Mouse (Mus musculus) adrenal gland, adult 18-20 months (tissue): Measurements from ENCODE around the gene Gprasp1. TPM values are rescaled to one million over a fixed set of nuclear protein-coding genes. Genes with fewer than 3 reads are reported as not detected.
"Not testable (repeated sequence)": the region's sequence is repeated elsewhere in the genome, so short reads cannot be mapped to it uniquely, and the experiment has no call there.

Experiments
- DNase-seq, 2 experiments: peaks; one replicate each; pipeline ENCODE4 v3.0.0; 2021 to 2022; ENCODE audit warnings: low spot score in 2 of 2
- long read RNA-seq, 2 experiments: library from polyadenylated mRNA; stranded (forward); transcript quantifications; one replicate each; pipeline ENCODE4 v2.0.0; 2021
- total RNA-seq, 2 experiments: library from RNA; stranded (reverse); gene quantifications; 1 replicate in 1 of 2; 2 replicates in 1 of 2; pipeline ENCODE4 v1.2.3; 2021

Gprasp1 gene
- 100 to 1,000 TPM in 1 of 2 experiments, 10 to 100 TPM in 1; 83.7 to 124 TPM for total RNA-seq
- long read RNA-seq, experiment 1, full-length matches to known transcripts = 1 of 28 reads
- long read RNA-seq, experiment 1, partial matches to known transcripts = 18 of 28 reads
- long read RNA-seq, experiment 1, other reads (novel, unspliced or antisense) = 9 of 28 reads
- long read RNA-seq, experiment 2, full-length matches to known transcripts = 5 of 75 reads
- long read RNA-seq, experiment 2, partial matches to known transcripts = 31 of 75 reads
- long read RNA-seq, experiment 2, other reads (novel, unspliced or antisense) = 39 of 75 reads

GRCm38 (mm10) chrX:135742304-135743055 lies at the start of gene Gprasp1, which contains the start of gene Armcx5:
Gene Gprasp1, plus strand, starts transcription at chrX:135742733.
Gene Armcx5, plus strand, starts transcription at chrX:135742733.
- DNase-seq = peak; percentile 78 to 79

- DNase-seq = no peak
Measured at GRCm38 (mm10) chrX:135693633-135694032, 48.9 kb upstream of the Gprasp1 start, which contains the start of gene Tcp11x2. Gene Tcp11x2, minus strand, starts transcription at chrX:135693790.

GRCm38 (mm10) chrX:135703111-135703510 lies 39.4 kb upstream of the Gprasp1 start:
- DNase-seq = no peak

GRCm38 (mm10) chrX:135704349-135704748 lies 38.2 kb upstream of the Gprasp1 start:
- no peak for DNase-seq

GRCm38 (mm10) chrX:135712845-135713244 lies 29.7 kb upstream of the Gprasp1 start:
- DNase-seq = no peak

- no peak for DNase-seq
Measured at GRCm38 (mm10) chrX:135725161-135725560, 17.4 kb upstream of the Gprasp1 start, which contains the start of gene Tmsb15a. Gene Tmsb15a, minus strand, starts transcription at chrX:135725261.

GRCm38 (mm10) chrX:135738730-135739520 lies 3.6 kb upstream of the Gprasp1 start:
- no peak for DNase-seq

- no peak for DNase-seq
Measured at GRCm38 (mm10) chrX:135743056-135743355, 473 bp downstream of the Gprasp1 start.

- peak in 1 of 2 experiments; percentile 12 for DNase-seq
Measured at GRCm38 (mm10) chrX:135745376-135745775, 2.8 kb downstream of the Gprasp1 start.

GRCm38 (mm10) chrX:135752832-135753231 lies 10.3 kb downstream of the Gprasp1 start:
- DNase-seq = peak; percentile 57 to 65

GRCm38 (mm10) chrX:135761707-135762106 lies 19.2 kb downstream of the Gprasp1 start:
- DNase-seq = peak in 1 of 2 experiments; percentile 19

GRCm38 (mm10) chrX:135768043-135768548 lies 25.6 kb downstream of the Gprasp1 start:
- DNase-seq = no peak

- no peak for DNase-seq
Measured at GRCm38 (mm10) chrX:135768565-135768964, 26.0 kb downstream of the Gprasp1 start.

- no peak for DNase-seq
Measured at GRCm38 (mm10) chrX:135791536-135791935, 49.0 kb downstream of the Gprasp1 start.

- DNase-seq = no peak
Measured at GRCm38 (mm10) chrX:135792326-135792725, 49.8 kb downstream of the Gprasp1 start.

GRCm38 (mm10) chrX:135795591-135796304 lies 53.2 kb downstream of the Gprasp1 start:
- DNase-seq = peak; percentile 22 to 24

- DNase-seq = not testable (repeated sequence)
Measured at GRCm38 (mm10) chrX:135796305-135797211, 54.0 kb downstream of the Gprasp1 start.

GRCm38 (mm10) chrX:135797212-135797644 lies 54.7 kb downstream of the Gprasp1 start, which contains the start of gene Bhlhb9:
Gene Bhlhb9, plus strand, starts transcription at chrX:135797594.
- DNase-seq = peak in 1 of 2 experiments; percentile 33

GRCm38 (mm10) chrX:135804149-135804548 lies 61.6 kb downstream of the Gprasp1 start:
- no peak for DNase-seq
